Mouse (Mus musculus): ENCODE measurements around the gene Kcnh1.
A peak's percentile ranks its signal among the peaks of the same experiment; 100 is the strongest.

Kcnh1 gene

GRCm38 (mm10) chr1:192406589-192406988, 216.0 kb downstream of the Kcnh1 start:
- DNase-seq (ENCODE audit: low read depth, low spot score), result no peak

GRCm38 (mm10) chr1:192415813-192416212, 225.2 kb downstream of the Kcnh1 start:
- no peak for DNase-seq (ENCODE audit: low read depth, low spot score)

GRCm38 (mm10) chr1:192416241-192416821, 225.8 kb downstream of the Kcnh1 start:
- no peak for DNase-seq (ENCODE audit: low read depth, low spot score)

- no peak for DNase-seq (ENCODE audit: low read depth, low spot score)
Observed at GRCm38 (mm10) chr1:192419176-192419575, 228.6 kb downstream of the Kcnh1 start.

GRCm38 (mm10) chr1:192421377-192422166, 231.0 kb downstream of the Kcnh1 start:
- no peak for DNase-seq (ENCODE audit: low read depth, low spot score)

- DNase-seq (ENCODE audit: low read depth, low spot score), result no peak
Observed at GRCm38 (mm10) chr1:192431423-192431822, 240.8 kb downstream of the Kcnh1 start.

- DNase-seq (ENCODE audit: low read depth, low spot score), result no peak
Observed at GRCm38 (mm10) chr1:192435503-192435902, 244.9 kb downstream of the Kcnh1 start.

GRCm38 (mm10) chr1:192439151-192439837, 248.7 kb downstream of the Kcnh1 start:
- DNase-seq (ENCODE audit: low read depth, low spot score), result no peak

GRCm38 (mm10) chr1:192442772-192443445, 252.3 kb downstream of the Kcnh1 start:
- DNase-seq (ENCODE audit: low read depth, low spot score), result no peak

- DNase-seq (ENCODE audit: low read depth, low spot score), result no peak
Observed at GRCm38 (mm10) chr1:192443998-192444657, 253.6 kb downstream of the Kcnh1 start.

GRCm38 (mm10) chr1:192444658-192445447, 254.3 kb downstream of the Kcnh1 start:
- peak; percentile 18 for DNase-seq (ENCODE audit: low read depth, low spot score)

- no peak for DNase-seq (ENCODE audit: low read depth, low spot score)
Observed at GRCm38 (mm10) chr1:192446158-192446557, 255.6 kb downstream of the Kcnh1 start.

- no peak for DNase-seq (ENCODE audit: low read depth, low spot score)
Observed at GRCm38 (mm10) chr1:192447666-192448065, 257.1 kb downstream of the Kcnh1 start.

- DNase-seq (ENCODE audit: low read depth, low spot score), result no peak
Observed at GRCm38 (mm10) chr1:192448512-192448911, 257.9 kb downstream of the Kcnh1 start.

- DNase-seq (ENCODE audit: low read depth, low spot score), result no peak
Observed at GRCm38 (mm10) chr1:192449572-192450351, 259.2 kb downstream of the Kcnh1 start.

GRCm38 (mm10) chr1:192450425-192450824, 259.9 kb downstream of the Kcnh1 start:
- DNase-seq (ENCODE audit: low read depth, low spot score), result no peak

- no peak for DNase-seq (ENCODE audit: low read depth, low spot score)
Observed at GRCm38 (mm10) chr1:192451722-192452121, 261.1 kb downstream of the Kcnh1 start.

GRCm38 (mm10) chr1:192454501-192454900, 263.9 kb downstream of the Kcnh1 start:
- no peak for DNase-seq (ENCODE audit: low read depth, low spot score)

- DNase-seq (ENCODE audit: low read depth, low spot score), result no peak
Observed at GRCm38 (mm10) chr1:192454981-192455380, 264.4 kb downstream of the Kcnh1 start.

GRCm38 (mm10) chr1:192457037-192457436, 266.5 kb downstream of the Kcnh1 start:
- DNase-seq (ENCODE audit: low read depth, low spot score), result no peak
